Mouse (Mus musculus): Measurements from ENCODE around the gene Tspan15. TPM values are rescaled to one million over a fixed set of nuclear protein-coding genes. Genes with fewer than 3 reads are reported as not detected.

Gene Tspan15
- polyA plus RNA-seq, 1 experiment, result 29.5 TPM

GRCm38 (mm10) chr10:62194043-62194442 is 37.0 kb downstream of the Tspan15 start:
- DNase-seq (ENCODE audit: extremely low spot score in 1 of 2, low spot score in 1 of 2), result no peak

GRCm38 (mm10) chr10:62192701-62193157 is 38.3 kb downstream of the Tspan15 start:
- DNase-seq (ENCODE audit: extremely low spot score in 1 of 2, low spot score in 1 of 2), result peak in 1 of 2 experiments; percentile 69

- DNase-seq (ENCODE audit: extremely low spot score in 1 of 2, low spot score in 1 of 2), result no peak
Observed at GRCm38 (mm10) chr10:62190821-62191220, 40.2 kb downstream of the Tspan15 start.

- DNase-seq (ENCODE audit: extremely low spot score in 1 of 2, low spot score in 1 of 2), result no peak
Observed at GRCm38 (mm10) chr10:62189910-62190309, 41.1 kb downstream of the Tspan15 start.

- DNase-seq (ENCODE audit: extremely low spot score in 1 of 2, low spot score in 1 of 2), result no peak
Observed at GRCm38 (mm10) chr10:62189303-62189702, 41.7 kb downstream of the Tspan15 start.

GRCm38 (mm10) chr10:62186882-62187281 is 44.2 kb downstream of the Tspan15 start:
- peak in 1 of 2 experiments; percentile 92 for DNase-seq (ENCODE audit: extremely low spot score in 1 of 2, low spot score in 1 of 2)

GRCm38 (mm10) chr10:62183053-62183452 is 48.0 kb downstream of the Tspan15 start:
- DNase-seq (ENCODE audit: extremely low spot score in 1 of 2, low spot score in 1 of 2), result peak; percentile 90 to 99

GRCm38 (mm10) chr10:62182471-62183014 is 48.5 kb downstream of the Tspan15 start:
- DNase-seq (ENCODE audit: extremely low spot score in 1 of 2, low spot score in 1 of 2), result no peak

GRCm38 (mm10) chr10:62181701-62182100 is 49.4 kb downstream of the Tspan15 start:
- no peak for DNase-seq (ENCODE audit: extremely low spot score in 1 of 2, low spot score in 1 of 2)

GRCm38 (mm10) chr10:62179944-62180343 is 51.1 kb downstream of the Tspan15 start:
- DNase-seq (ENCODE audit: extremely low spot score in 1 of 2, low spot score in 1 of 2), result no peak

- no peak for DNase-seq (ENCODE audit: extremely low spot score in 1 of 2, low spot score in 1 of 2)
Observed at GRCm38 (mm10) chr10:62174533-62175313, 56.3 kb downstream of the Tspan15 start.

GRCm38 (mm10) chr10:62173941-62174448 is 57.1 kb downstream of the Tspan15 start:
- no peak for DNase-seq (ENCODE audit: extremely low spot score in 1 of 2, low spot score in 1 of 2)

GRCm38 (mm10) chr10:62172841-62173553 is 58.1 kb downstream of the Tspan15 start:
- DNase-seq (ENCODE audit: extremely low spot score in 1 of 2, low spot score in 1 of 2), result no peak

GRCm38 (mm10) chr10:62162410-62162809 is 68.6 kb downstream of the Tspan15 start:
- no peak for DNase-seq (ENCODE audit: extremely low spot score in 1 of 2, low spot score in 1 of 2)

GRCm38 (mm10) chr10:62149929-62150328 is 81.1 kb downstream of the Tspan15 start:
- no peak for DNase-seq (ENCODE audit: extremely low spot score in 1 of 2, low spot score in 1 of 2)

GRCm38 (mm10) chr10:62147466-62148248 is 83.4 kb downstream of the Tspan15 start:
- no peak for DNase-seq (ENCODE audit: extremely low spot score in 1 of 2, low spot score in 1 of 2)

- no peak for DNase-seq (ENCODE audit: extremely low spot score in 1 of 2, low spot score in 1 of 2)
Observed at GRCm38 (mm10) chr10:62145957-62146356, 85.1 kb downstream of the Tspan15 start.

- no peak for DNase-seq (ENCODE audit: extremely low spot score in 1 of 2, low spot score in 1 of 2)
Observed at GRCm38 (mm10) chr10:62143820-62144219, 87.2 kb downstream of the Tspan15 start, which contains the start of gene Fam241b. Fam241b (minus strand) TSS chr10:62143920.

GRCm38 (mm10) chr10:62138040-62138439 is 93.0 kb downstream of the Tspan15 start:
- no peak for DNase-seq (ENCODE audit: extremely low spot score in 1 of 2, low spot score in 1 of 2)

- no peak for DNase-seq (ENCODE audit: extremely low spot score in 1 of 2, low spot score in 1 of 2)
Observed at GRCm38 (mm10) chr10:62137150-62137549, 93.9 kb downstream of the Tspan15 start.

All from frontal cortex, adult 2 months (tissue).